Mouse (Mus musculus) thymus, adult 2 months (tissue): ENCODE measurements around the gene Dnajb2. TPM values are rescaled to one million over a fixed set of nuclear protein-coding genes. Genes with fewer than 3 reads are reported as not detected.

ENCODE experiments used
- DNase-seq: peaks from one replicate; pipeline ENCODE4 v3.0.0; 2021
- H3K27ac ChIP-seq: fragments of 200-500 bp; 2 replicates; pipeline ENCODE4 v1.5.1; 2012; ENCODE audit warnings: low read length, control low read depth; ENCODE audit not compliant: control insufficient read depth, insufficient read depth
- H3K27me3 ChIP-seq: fragments of 200-500 bp; 2 replicates; pipeline ENCODE4 v1.6.1; 2012; ENCODE audit warnings: mild to moderate bottlenecking, low read length, moderate library complexity, mixed read lengths; ENCODE audit not compliant: control insufficient read depth, insufficient read depth
- H3K36me3 ChIP-seq: fragments of 200-500 bp; 2 replicates; pipeline ENCODE4 v1.6.1; 2012; ENCODE audit warnings: mild to moderate bottlenecking, low read length, moderate library complexity; ENCODE audit not compliant: control insufficient read depth, insufficient read depth
- H3K4me1 ChIP-seq: fragments of 200-500 bp; replicated peaks from 2 replicates; pipeline ENCODE4 v1.6.1; 2012; ENCODE audit warnings: low read length; ENCODE audit not compliant: control insufficient read depth, insufficient read depth
- H3K4me3 ChIP-seq: fragments of 200-500 bp; 2 replicates; pipeline ENCODE4 v1.5.1; 2012; ENCODE audit warnings: mild to moderate bottlenecking, low read length, control low read depth, moderate library complexity; ENCODE audit not compliant: control insufficient read depth, insufficient read depth
- CTCF ChIP-seq: fragments of 200-500 bp; IDR thresholded peaks from 2 replicates; pipeline ENCODE4 v1.5.1; 2012; ENCODE audit warnings: mild to moderate bottlenecking, control low read depth, low read length, moderate library complexity, borderline replicate concordance; ENCODE audit not compliant: control insufficient read depth, poor library complexity, insufficient read depth; ENCODE audit errors: extremely low read depth
- POLR2A ChIP-seq: fragments of 200-500 bp; IDR thresholded peaks from 2 replicates; pipeline ENCODE4 v1.6.1; 2012; ENCODE audit warnings: mild to moderate bottlenecking, low read length, control low read depth, moderate library complexity; ENCODE audit not compliant: control insufficient read depth, poor library complexity, insufficient read depth; ENCODE audit errors: extremely low read depth
- WGBS: fragments of 180-500 bp; shearing (Covaris S2); methylation state at CpG from one replicate; pipeline ENCODE4 v1.1.7; 2018; 5-methylcytosine and 5-hydroxymethylcytosine counted together
- polyA plus RNA-seq: library from polyadenylated mRNA; depleted of rRNA; stranded (reverse); fragments of >200 nt; gene quantifications from 2 replicates; pipeline ENCODE4 v1.2.3, GENCODE M21; 2012; rRNA removed

Gene Dnajb2
- polyA plus RNA-seq, 1 experiment: 22.3 TPM

- Histone ChIP-seq H3K4me3 (no peak overlapping the region), H3K27me3 (no peaks in the 10 kb centered on the region), H3K36me3 (no peaks in the 10 kb centered on the region), H3K27ac (no peak overlapping the region), H3K4me1 (no peaks in the 10 kb centered on the region)
- DNase-seq: peak; percentile 19
- no peak for TF ChIP-seq CTCF
- no peak for TF ChIP-seq POLR2A
These were observed 54.4 kb downstream of the Dnajb2 start for GRCm38 (mm10) chr1:75290582-75290981.

- no peak for DNase-seq
- TF ChIP-seq CTCF (no peak), POLR2A (no peak)
- WGBS: 86% methylated on average over 8 of the region's 8 CpGs
- no peaks in the 10 kb centered on the region for H3K36me3 ChIP-seq
- no peak overlapping the region for H3K4me3 ChIP-seq
- no peak overlapping the region for H3K27ac ChIP-seq
- no peaks in the 10 kb centered on the region for H3K27me3 ChIP-seq
- no peaks in the 10 kb centered on the region for H3K4me1 ChIP-seq
These were observed 55.1 kb downstream of the Dnajb2 start for GRCm38 (mm10) chr1:75291321-75291720.

DNA sequence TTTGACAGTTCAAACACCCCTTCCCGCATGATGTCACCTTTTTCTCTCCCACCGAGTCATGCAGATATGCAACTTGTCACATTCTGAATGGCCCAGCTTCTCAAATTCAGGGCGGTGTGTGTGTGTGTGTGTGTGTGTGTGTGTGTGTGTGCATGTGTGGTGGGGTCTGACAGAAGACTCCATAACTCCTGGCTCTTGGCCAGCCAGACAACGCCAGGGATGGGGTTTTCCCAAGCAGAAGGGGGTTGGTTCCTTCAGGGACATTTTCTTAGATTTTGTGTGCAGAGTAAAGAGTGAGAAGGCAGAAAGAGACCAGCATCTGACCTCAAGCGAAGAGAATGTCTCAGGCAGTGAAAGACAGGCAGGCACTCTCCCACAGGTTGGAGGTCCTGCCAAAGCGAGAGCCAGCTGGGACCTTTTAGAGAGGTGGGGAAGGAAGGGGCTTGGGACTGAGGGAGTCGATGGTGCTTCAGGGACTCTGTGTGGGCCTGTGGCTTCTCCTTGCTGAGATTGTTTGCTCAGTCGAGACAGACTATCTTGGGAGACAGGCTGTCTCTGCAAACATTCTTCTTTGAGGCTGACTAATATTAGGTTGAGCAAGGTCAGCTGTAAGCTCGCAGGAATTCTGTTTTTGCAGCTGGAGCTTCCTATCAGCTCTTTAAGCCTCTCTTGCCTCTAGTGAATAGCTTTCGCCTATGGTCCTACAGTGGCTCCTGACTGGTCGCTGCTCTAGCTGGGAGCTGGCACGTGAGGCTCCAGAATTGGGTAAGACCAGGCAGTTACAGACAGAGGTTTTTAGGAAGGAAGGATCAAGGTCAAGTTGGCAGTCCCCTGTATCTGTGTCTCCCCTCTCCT is 56.5 kb downstream of the Dnajb2 start:
- no peak for DNase-seq
- TF ChIP-seq POLR2A (no peak), CTCF (no peak)
- 61% methylated on average over 12 of the region's 12 CpGs for WGBS
- Histone ChIP-seq H3K27ac (no peak overlapping the region), H3K4me1 (no peaks in the 10 kb centered on the region), H3K27me3 (no peaks in the 10 kb centered on the region), H3K36me3 (no peaks in the 10 kb centered on the region), H3K4me3 (no peak overlapping the region)

DNA sequence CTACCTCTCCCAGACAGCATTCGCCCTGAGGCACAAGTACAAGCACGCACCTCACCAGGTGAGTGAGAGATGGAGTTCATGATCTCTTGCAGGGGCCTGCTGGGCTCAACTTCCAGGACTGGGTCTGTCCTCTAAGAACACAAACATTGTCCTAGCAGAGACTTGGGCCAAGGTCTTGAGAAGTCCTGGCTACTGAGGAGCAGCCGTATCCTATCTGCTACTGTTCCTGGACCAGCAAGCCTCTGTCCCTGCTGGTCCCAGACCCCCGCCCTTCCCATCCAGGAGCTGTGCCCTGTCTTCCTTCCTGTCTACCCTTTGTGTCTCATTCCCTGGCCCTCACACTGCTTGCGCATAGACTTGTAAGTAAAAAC is 57.1 kb downstream of the Dnajb2 start:
- no peak overlapping the region for H3K27ac ChIP-seq
- WGBS: 82% methylated on average over 5 of the region's 5 CpGs
- no peak for TF ChIP-seq CTCF
- no peak for TF ChIP-seq POLR2A

GRCm38 (mm10) chr1:75294294-75294693 is 58.1 kb downstream of the Dnajb2 start:
- no peak overlapping the region for H3K4me3 ChIP-seq
- H3K27ac ChIP-seq: no peak overlapping the region
- no peaks in the 10 kb centered on the region for H3K36me3 ChIP-seq
- no peak for TF ChIP-seq POLR2A
- TF ChIP-seq CTCF: no peak
- no peaks in the 10 kb centered on the region for H3K4me1 ChIP-seq
- no peak for DNase-seq
- no peaks in the 10 kb centered on the region for H3K27me3 ChIP-seq
- WGBS: 74% methylated on average over 5 of the region's 5 CpGs

More for the DNA sequence above, 57.1 kb downstream of the Dnajb2 start:
- Histone ChIP-seq H3K27me3 (no peaks in the 10 kb centered on the region), H3K4me3 (no peak overlapping the region), H3K4me1 (no peaks in the 10 kb centered on the region), H3K36me3 (no peaks in the 10 kb centered on the region)
- DNase-seq: no peak

Other genes with a start within 250 kb of the Dnajb2 start
- gene Nhej1, start 111.2 kb upstream of the Dnajb2 start, polyA plus RNA-seq: 4.7 and 5.5 TPM in 2 replicates
- 1.9 and 2.3 TPM in 2 replicates for gene Slc23a3, start 102.5 kb upstream of the Dnajb2 start, polyA plus RNA-seq
- gene Cnppd1, start 93.7 kb upstream of the Dnajb2 start, polyA plus RNA-seq: 126 and 141 TPM in 2 replicates
- 167 and 179 TPM in 2 replicates for gene Retreg2, start 93.6 kb upstream of the Dnajb2 start, polyA plus RNA-seq
- gene Zfand2b, start 67.8 kb upstream of the Dnajb2 start, polyA plus RNA-seq: 90.8 and 106 TPM in 2 replicates
- 10.2 and 10.9 TPM in 2 replicates for gene Abcb6, start 56.0 kb upstream of the Dnajb2 start, polyA plus RNA-seq
- 22.7 and 24.0 TPM in 2 replicates for gene Ankzf1, start 44.3 kb upstream of the Dnajb2 start, polyA plus RNA-seq
- gene Atg9a, start 44.2 kb upstream of the Dnajb2 start, polyA plus RNA-seq: 79.1 and 81.6 TPM in 2 replicates
- gene Glb1l, start 25.6 kb upstream of the Dnajb2 start, polyA plus RNA-seq: 11.7 and 14.4 TPM in 2 replicates
- gene Stk16, start 25.6 kb upstream of the Dnajb2 start, polyA plus RNA-seq: 340 and 342 TPM in 2 replicates
- 139 and 162 TPM in 2 replicates for gene Tuba4a, start 16.5 kb upstream of the Dnajb2 start, polyA plus RNA-seq
- gene A630095N17Rik, start 4.3 kb upstream of the Dnajb2 start, polyA plus RNA-seq: not detected in 2 replicates
- gene Ptprn, start 28.1 kb downstream of the Dnajb2 start, polyA plus RNA-seq: 2.6 and 3.0 TPM in 2 replicates
- 5.6 and 9.0 TPM in 2 replicates for gene Resp18, start 42.0 kb downstream of the Dnajb2 start, polyA plus RNA-seq
- gene Dnpep, start 81.6 kb downstream of the Dnajb2 start, polyA plus RNA-seq: 112 and 132 TPM in 2 replicates
- gene Des, start 123.9 kb downstream of the Dnajb2 start, polyA plus RNA-seq: 6.8 and 31.6 TPM in 2 replicates
- gene Speg, start 138.9 kb downstream of the Dnajb2 start, polyA plus RNA-seq: 11.0 and 12.1 TPM in 2 replicates
- 102 and 128 TPM in 2 replicates for gene Gmppa, start 199.5 kb downstream of the Dnajb2 start, polyA plus RNA-seq
- gene Asic4, start 214.0 kb downstream of the Dnajb2 start, polyA plus RNA-seq: 0.05 TPM in 2 replicates
- 38.7 and 43.7 TPM in 2 replicates for gene Chpf, start 242.9 kb downstream of the Dnajb2 start, polyA plus RNA-seq
- gene Tmem198, start 243.1 kb downstream of the Dnajb2 start, polyA plus RNA-seq: 3.0 and 3.5 TPM in 2 replicates